Mouse (Mus musculus): Measurements from ENCODE around the gene Slamf7.
"Not testable (repeated sequence)": the region's sequence is repeated elsewhere in the genome, so short reads cannot be mapped to it uniquely, and the experiment has no call there.

Gene Slamf7

GRCm38 (mm10) chr1:171652734-171653133 is at the start of gene Slamf7:
Slamf7 (minus strand) TSS chr1:171653035.
- no peak for DNase-seq

GRCm38 (mm10) chr1:171698983-171699382 is 46.1 kb upstream of the Slamf7 start:
- DNase-seq = peak in 1 of 2 experiments; percentile 53

DNA sequence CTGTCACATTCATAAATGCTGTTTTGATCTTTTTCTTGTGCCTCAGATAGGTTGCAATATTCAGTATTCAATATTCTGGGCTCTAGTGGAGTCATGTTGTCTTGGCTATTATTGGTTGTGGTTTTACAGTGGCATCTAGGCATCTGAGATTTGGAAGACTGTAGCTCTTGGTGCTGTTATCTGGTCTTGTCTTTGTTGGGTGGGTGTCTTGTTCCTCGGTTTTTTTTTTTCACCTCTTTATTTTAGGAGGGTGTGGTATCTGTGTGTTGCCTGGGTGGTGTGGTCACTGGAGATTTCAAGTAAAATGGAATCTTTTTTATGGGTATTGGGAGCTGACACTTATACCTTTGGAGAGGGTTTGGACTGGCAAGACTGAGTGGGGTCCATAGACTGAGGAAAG is 41.1 kb upstream of the Slamf7 start:
- no peak for DNase-seq

- no peak for DNase-seq
Measured at GRCm38 (mm10) chr1:171687320-171687719, 34.5 kb upstream of the Slamf7 start.

DNA sequence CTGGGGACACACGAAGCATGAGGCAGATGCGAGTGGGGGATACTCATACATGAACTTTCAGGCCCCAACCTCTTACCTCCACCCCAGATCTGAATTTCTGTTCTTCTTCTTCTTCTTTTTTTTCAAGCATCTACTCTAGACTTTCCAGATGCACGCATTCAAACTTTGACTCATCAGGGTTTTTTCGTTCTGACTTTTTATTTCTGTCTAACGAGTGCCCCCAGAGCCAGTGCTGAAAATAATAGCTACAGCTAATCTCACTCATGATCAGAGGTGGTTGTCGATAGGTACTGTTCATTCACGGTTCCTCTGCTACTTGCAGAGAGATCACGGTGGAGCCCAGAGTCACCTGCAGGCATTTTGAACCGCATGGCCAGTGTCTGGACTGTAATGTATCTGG is 32.1 kb upstream of the Slamf7 start:
- DNase-seq = no peak

DNA sequence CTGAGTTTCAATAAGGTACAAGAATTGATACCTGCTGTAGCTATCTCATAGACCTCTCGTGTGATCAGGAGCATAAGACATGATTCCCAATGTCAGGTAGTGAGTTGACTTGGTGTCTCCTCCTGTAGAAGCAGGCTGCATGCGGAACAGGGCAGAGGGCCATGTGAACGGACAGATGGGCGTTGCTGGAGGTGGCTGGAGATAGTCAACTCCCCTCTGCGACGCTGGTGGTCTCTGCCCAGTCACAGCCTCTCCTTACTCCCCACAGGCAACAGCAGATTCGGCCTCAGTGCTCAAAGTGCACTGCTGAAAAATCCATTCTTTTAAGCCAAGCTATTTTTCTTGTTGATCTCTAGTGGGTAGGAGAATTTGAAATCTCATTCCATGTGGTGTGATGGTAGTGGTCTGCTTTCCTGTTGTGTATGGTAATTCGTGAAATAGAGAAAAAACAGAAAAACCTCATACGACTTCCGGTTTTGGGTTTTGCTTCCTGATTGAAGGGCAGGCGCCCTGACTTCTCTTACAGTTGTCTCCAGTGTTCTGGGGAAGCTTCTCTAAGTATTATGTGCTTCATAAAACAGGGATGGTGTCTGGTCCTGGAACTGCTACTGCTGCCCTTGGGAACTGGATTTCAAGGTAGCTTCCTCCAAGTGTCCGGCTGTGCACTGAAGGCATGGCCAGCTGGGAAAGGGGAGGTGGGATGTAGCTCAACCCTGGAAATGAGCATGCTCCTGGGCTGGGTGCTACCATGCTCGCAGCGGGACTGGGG is 28.9 kb upstream of the Slamf7 start, which contains the start of gene Cd48:
Gene Cd48 (plus strand): TSS at position 479 of the 769 bp plus-strand sequence.
- no peak for DNase-seq

GRCm38 (mm10) chr1:171681009-171681408 is 28.2 kb upstream of the Slamf7 start:
- peak in 1 of 2 experiments; percentile 21 for DNase-seq

DNA sequence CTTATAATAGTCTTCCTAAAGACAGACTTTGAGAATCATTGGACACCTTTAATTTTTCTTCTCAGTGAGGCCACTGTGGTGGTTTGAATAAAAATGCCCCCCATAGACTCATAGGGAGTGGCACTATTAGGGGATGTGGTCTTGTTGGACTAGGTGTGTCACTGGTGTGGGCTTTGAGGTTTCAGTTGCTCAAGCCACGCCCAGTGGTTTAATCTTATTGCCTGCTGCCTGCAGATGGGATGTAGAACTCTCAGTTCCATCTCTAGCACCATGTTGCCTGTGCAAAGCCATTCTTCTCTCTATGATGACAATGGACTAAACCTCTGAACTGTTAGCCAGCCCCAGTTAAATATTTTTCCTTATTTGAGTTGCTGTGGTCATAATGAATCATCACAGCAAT is 24.9 kb upstream of the Slamf7 start:
- DNase-seq = no peak

- DNase-seq = no peak
Measured at GRCm38 (mm10) chr1:171674467-171674866, 21.6 kb upstream of the Slamf7 start.

- DNase-seq = no peak
Measured at GRCm38 (mm10) chr1:171672854-171673475, 20.1 kb upstream of the Slamf7 start.

DNA sequence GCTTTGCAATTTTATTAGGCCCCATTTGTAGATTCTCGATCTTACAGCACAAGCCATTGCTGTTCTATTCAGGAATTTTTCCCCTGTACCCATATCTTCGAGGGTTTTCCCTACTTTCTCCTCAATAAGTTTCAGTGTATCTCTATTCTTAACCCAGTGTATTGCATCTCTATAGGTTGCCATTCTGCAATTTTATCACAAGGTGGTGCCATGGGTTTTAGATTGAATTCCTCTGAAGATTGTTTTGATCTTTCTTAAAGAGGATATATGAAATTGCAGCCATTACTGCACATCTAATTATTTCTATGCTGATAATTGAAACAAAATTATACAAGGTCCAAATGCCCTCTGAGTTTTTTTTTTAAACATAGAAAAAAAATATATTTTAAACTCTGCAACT is 19.6 kb upstream of the Slamf7 start:
- DNase-seq = not testable (repeated sequence)

GRCm38 (mm10) chr1:171667160-171667559 is 14.3 kb upstream of the Slamf7 start:
- no peak for DNase-seq

GRCm38 (mm10) chr1:171666350-171666749 is 13.5 kb upstream of the Slamf7 start:
- DNase-seq = no peak

- DNase-seq = no peak
Measured at GRCm38 (mm10) chr1:171663757-171664156, 10.9 kb upstream of the Slamf7 start.

DNA sequence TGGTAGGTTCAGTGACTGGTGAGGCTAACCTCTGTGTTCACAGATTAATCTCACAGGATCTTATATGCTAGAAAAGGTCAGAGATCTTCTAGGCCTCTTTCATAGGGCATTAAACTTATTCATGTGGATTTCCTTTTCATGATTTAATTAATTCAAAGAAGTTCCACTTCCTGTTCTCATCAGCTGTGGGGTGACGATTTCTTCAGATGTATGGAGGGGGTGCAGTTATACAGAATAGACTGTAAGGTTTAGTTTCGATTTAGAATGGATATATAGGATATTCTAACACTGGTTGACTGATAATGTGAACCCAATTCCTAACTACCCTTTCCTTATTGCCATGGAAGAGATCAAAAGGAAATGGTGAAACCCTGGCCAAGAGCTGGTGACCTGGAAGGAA is 8.6 kb upstream of the Slamf7 start:
- DNase-seq = no peak

GRCm38 (mm10) chr1:171660423-171660822 is 7.6 kb upstream of the Slamf7 start:
- DNase-seq = no peak

DNA sequence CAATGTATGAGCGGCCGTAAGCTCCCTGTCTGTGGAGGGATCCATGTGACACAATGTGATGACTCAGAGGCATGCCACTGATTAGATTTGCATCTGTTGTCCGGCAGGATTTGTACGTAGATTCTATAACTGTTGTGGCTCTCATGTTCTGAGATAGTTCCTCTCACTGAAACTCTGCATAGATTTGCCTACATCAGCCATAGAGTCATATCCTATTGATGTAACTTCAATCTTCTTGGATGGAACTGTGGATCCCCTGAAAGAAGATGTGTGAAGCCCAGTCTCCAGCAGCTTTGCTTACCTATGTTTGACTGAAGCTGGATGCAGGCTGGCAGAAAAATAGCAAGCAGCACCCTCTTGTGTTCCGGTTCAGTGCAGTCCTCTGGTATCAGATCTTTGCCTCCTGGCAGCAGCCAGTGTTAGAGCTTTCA is 5.7 kb upstream of the Slamf7 start:
- DNase-seq = no peak

GRCm38 (mm10) chr1:171648840-171649239 is 4.0 kb downstream of the Slamf7 start:
- no peak for DNase-seq

- no peak for DNase-seq
Measured at GRCm38 (mm10) chr1:171647716-171648115, 5.1 kb downstream of the Slamf7 start.

- no peak for DNase-seq
Measured at GRCm38 (mm10) chr1:171646429-171646940, 6.3 kb downstream of the Slamf7 start.

- DNase-seq = no peak
Measured at GRCm38 (mm10) chr1:171643612-171644011, 9.2 kb downstream of the Slamf7 start.

DNA sequence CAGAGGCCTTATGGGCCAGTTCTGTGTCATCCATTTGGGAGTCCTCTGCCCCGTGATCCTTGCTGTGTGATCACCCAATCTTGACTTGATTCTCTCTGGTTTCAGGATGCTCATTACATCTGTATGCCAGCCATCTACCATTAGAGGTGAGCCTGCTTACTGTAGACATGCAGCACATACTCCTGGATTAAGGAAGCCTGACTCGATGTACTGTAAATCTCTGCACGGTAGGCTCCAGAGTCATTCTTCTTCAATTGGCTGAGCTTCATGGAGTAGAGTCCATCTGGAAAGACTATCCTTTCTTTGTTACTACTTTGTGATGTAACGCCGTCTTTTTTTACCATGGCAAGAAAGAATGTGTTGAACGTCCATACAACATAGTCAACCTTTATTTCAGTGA is 12.0 kb downstream of the Slamf7 start:
- no peak for DNase-seq

DNA sequence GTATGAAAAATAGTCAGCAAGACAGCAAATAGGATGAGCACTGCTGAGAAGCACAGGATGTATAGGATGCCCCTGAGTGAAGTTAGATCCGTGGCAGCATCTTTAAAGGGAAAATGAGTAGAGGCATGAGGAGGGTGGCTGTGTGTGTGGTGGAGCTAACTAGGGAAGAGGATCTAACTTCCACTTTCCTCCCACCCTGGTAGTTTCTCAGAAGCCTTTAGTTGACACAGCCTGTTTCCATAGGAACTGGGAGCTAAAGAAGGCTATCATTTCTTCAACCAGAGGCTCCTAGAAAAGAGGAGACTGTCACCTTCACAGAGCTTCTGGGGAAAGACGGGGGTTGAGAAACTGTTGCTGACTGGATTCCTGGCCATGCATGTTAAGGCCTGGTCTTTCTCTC is 14.1 kb downstream of the Slamf7 start:
- DNase-seq = no peak

DNA sequence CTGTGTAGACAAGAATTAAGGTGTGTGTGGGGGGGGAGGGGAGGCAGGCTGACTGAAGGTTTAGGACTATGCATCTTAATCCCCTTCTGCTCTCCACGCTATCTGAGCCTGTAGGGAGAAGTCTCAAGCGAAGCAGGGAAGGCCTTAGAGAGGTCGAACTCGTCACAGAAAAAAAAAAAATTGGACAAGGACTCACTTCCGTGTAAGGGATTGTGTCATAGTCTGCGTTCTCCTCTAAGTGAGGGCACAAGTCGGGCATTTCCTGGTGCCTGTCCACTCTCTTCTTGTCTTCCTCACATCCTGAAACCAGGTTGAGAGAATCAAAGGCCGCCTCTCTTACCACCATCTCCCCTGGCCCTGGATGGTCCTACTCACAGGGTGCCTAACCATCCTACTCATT is 15.7 kb downstream of the Slamf7 start:
- DNase-seq = no peak
